Mouse (Mus musculus): ENCODE measurements at regions not wholly inside any gene's neighbourhood (a gene's known extent, or its start where the extent isn't known, plus 50 kb on each side); places are given as distances from the start of the nearest gene placed in this dataset.
"Not testable (repeated sequence)": the region's sequence is repeated elsewhere in the genome, so short reads cannot be mapped to it uniquely, and the experiment has no call there.

DNA sequence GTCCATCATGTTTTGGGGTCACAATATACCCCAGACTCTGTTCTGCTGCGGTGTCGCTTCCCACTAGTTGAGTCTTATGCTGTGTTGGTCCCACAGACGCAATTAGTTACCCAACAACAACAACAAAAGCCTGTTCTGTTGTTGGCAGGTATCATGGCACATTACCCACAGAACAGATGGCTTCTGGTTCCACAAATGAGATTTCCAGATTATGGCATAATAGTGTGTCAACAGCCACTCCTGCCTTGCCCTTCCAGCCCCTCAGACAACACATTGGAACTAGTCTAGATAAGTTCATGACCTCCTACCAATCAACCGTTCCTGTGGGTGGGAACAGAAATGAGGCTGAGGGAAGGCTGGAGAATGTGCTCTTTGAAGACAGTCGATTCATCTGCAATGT, 351.5 kb downstream of the Fut8 start:
- DNase-seq (ENCODE audit: low spot score) = no peak

DNA sequence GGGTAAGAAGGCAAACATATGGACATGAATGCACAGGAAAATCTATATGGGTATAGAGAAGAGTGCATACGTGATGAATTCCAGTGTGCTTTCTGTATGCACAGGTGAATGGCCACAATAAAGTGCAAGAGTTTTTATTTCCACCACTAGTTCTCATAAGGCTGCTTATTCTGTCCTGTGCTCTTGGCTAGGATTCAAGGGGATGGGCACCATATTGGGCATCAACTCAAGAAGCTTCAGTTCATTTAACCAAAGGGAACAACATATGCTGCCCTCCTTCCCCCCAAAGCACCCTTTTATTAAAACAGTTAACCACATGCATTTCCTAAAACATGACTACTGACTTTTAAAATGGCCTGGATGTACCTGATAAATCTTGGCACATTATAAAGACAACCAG, 356.2 kb downstream of the Fut8 start:
- no peak for DNase-seq (ENCODE audit: low spot score)

DNA sequence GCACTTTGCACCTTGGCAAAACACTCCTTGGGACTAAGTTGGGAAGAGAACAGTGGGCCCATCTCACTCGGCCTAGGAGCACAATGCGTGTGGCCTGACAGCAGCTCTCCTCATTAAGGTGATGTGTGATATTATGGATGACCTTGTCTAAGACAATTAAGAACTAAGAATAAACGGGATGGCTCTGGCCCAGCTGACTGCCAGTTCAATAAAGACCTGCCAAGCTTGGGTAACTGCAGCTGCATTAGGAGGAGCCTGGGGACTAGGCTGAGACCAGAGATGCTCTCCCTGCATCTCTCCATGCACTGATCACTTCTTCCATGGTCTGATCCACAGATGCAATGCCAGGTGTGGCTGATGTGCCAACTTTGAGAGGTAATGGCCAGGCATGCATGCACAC, 356.7 kb downstream of the Fut8 start:
- no peak for DNase-seq (ENCODE audit: low spot score)

DNA sequence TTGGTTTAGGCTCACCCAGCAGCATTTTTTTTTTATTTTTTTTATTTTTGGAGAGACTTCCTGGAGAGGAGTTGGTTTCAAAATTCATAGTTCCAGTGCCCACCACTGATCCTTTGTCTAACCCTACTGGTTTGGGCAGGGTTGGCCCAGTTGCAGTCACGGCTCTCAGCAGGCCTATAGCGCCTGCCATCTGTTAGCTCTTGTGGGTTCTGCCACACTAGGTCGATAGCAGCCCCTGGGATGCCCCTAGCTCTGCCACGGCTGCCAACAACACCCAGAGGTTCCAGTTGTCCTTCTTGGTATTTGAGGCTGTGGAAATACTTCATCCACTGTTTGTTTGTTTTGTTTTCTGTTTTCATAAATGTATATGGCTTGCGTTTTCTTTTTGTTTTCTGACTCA, 357.9 kb downstream of the Fut8 start:
- DNase-seq (ENCODE audit: low spot score) = no peak

DNA sequence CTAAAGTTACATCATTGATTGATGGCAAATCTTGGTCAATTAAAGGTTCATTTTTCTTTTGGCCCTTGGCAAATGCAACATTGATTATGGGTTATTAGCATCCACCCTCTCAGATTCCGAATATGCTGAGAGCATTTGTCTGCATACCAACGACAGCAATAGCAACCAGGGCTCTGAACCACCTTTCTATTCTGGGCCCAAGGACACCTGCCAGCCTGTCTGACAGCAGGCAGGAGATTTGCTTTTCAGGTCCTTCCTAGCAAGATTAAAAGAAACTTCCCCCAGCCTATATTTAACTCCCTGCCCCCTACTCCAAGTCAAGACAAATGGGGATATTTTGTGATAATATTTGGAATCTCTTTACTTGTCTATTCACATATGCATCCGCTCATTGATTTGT, 358.8 kb downstream of the Fut8 start:
- no peak for DNase-seq (ENCODE audit: low spot score)

DNA sequence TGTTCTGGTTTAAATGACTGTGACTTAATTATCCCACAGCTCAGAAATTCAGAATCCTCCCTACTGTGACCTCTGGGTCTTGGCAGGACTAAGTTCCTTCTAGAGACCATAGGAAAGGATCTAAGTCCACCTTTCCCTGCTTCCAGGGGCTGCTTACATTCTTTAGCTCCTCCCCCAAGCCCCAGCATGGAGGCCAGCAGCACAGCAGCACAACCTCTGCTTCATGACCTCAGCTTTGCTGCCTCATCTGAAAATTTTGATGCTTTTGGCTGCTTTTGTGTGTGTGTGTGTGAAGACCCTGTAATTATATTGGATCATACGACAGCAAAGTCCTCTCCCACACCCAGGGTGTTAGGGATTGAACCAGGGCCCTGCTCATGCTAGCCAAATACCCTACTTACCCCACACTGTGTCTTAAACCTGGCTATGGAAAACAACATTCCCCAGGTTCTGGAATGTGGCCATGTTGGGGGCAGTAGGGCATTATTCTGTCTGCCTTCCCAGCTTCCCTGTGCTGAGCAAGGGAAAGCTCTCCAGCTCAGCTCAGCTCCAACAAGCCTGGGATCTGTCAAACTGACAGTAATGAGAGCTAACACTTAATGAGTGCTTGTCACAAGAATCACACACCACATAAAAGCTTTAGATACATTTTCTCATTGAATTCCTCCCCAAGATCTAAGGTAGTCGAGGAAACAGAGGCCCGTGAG, 359.9 kb downstream of the Fut8 start:
- no peak for DNase-seq (ENCODE audit: low spot score)

DNA sequence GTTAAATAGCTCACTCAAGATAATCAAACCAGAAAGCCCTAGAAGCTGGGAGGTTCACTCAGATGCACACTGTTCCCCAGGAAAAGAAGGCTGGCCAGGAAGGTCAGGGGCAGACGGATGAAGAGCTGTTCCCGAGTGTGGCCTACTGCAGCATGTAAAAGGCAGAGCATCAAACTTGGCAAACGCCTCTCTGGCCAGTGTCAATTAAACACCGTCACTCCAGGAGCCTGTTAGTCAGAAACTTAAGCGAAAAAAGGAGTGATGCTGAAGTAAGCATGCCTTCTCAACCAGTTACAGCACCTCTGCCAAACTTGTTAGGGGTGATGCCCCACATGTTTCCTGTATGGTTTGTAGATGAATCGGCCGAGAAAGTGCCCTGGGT, 360.4 kb downstream of the Fut8 start:
- no peak for DNase-seq (ENCODE audit: low spot score)

DNA sequence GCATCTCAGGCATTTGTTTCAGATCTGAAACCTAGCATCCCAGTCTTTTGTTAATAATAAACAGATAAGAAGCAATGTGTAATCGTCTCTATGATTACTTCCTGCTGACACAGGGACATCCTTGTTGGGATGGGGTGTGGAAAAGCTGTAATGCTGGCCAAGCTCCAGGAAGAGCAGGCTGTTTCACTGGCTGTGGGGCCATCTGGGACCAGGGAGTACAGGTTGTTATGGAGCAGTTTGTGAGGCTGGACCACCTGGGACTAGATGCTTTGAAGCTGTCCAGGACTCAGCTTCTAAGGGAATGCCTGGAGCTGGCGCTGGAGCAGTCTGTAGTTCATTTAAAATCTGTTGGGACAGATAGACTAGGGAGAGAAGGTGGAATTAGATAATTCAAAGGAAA, 361.5 kb downstream of the Fut8 start:
- DNase-seq (ENCODE audit: low spot score) = no peak

DNA sequence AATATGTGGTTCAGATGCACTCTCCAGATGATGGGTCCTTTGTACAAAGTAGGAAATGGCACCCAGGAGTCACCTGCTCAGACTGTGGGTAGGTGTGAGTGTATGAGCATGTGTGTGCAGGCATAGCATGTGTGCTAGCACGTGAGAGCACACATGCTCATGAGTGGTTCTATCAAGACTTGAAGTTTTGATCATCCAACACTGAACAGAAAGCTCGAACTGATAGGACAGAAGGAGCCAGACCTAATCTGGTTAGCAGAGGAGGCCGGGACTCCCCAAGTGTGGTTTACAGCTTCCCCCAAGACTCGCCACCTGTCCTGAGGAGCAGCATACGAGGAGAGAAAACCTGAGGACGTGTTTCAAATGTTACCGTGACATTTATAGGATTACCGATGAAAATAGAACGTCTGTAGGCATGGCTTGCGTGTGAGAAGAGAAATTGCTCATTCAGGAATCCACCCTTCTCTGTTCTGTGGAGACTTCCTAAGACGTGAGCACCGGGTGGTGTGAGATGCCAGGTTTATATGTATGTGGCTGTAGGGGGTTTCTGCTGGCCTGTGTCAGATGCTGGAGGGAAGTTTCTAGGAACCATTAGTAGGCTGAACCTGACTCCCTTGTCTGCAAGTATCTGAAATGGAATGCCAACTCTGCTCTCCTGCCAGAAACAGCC, 366.0 kb downstream of the Fut8 start:
- DNase-seq (ENCODE audit: low spot score) = no peak

DNA sequence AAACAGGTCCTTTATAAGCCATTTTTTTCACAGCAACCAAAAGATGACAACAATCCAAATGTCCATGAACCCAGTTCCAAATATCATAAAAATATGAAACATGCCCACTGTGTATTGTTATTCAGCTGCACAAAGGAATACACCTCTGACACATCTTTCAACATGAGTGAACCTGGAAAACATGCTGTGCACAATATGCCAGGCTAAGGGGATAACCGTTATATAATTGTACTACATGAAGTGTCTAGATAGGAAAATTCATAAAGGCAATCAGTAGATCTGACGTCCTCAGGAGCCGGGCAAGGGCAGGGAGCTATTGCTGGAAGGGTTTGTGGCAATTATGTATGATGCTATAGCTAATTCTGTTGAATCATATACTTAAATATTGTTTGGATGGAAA, 379.6 kb downstream of the Fut8 start:
- no peak for DNase-seq (ENCODE audit: low spot score)

DNA sequence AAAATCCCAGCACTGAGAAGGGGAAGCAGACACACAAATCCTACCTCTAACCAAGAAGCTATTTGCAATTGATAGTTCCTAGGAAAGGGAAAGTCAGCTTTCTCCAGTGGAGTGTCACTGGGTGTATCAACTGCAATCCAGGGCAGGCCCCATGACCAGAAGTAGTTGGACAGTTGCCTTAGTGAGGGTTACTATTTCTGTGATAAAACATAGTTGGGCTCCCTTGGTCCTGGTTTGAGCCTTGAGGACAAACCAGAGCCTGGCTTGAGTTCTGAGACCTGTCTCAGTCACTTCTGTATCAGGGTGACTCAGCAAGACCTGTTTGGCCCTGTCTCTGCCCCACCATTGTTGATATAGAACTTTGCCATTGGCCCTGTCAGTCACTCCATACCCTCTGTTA, 384.3 kb downstream of the Fut8 start:
- no peak for DNase-seq (ENCODE audit: low spot score)

DNA sequence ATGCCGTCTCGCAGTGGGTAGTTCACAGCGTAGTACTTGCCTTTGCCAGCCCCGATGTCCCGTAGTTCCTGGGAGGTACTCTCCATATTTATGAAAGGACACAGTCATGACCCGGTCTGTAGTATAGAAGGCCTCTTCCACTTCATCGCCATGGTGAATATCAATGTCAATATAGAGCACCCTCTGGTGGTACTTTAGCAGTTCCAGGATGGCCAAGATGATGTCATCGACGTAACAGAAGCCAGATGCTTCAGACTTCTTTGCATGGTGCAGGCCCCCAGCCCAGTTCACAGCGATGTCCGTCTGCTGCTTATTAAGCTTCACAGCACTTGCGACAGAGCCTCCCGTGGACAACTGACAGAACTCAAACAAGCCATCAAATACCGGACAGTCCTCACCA, 386.4 kb downstream of the Fut8 start:
- not testable (repeated sequence) for DNase-seq (ENCODE audit: low spot score)

DNA sequence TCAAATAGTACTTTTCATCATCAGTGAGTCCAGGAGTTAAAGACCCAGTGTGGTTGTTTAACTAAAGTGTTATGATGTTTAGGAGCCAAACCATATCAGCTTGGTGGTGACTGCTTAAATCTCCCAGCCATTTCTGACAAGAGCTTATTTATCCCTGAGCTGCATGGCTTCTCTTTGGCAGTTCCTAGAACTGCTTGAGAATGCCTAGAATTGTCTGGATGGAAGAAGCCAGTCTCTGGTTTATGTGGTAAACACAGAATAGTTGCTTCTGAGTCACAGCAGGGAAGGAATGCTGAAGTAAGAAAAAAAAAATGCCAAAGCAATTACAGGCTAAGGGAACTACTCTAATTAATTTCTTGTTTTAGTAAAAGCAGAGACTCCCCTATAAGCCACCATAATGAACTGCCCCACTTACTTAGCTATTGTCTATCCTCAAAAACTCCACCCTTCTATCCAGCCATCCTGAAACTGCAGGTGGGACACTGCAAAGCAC, 390.5 kb downstream of the Fut8 start:
- no peak for DNase-seq (ENCODE audit: low spot score)

DNA sequence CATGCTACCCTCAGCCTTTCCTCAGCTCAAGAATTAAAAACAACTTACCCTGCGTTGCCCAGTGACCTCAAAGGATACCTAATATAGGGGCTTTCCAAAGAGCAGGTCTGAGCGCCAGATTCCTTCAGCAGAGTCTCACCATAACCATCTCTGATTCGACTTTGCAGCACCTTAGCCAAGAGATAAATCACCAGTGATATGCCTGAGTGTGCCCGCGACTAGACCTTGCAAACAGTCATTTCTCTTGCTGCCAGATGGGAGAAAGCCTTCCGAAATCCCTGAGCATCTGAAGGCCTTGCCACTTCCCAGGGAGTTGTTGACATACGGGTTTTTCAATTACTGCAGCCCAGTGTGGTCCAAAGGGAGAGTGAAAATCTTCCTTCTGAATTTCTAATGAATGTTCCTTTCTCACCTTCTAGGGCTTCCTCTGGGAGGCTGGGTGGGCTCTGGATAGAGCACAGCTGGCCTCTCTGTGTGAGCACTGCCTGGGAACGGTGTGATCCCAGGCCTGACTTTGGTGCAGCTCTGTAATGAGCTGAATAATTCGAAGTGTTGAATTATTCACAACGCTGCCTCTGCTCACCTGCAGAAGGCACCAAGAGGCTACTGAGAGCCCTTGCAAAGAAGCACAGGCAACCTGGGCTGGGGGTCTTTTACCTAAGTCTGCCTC, 396.2 kb downstream of the Fut8 start:
- DNase-seq (ENCODE audit: low spot score) = no peak

DNA sequence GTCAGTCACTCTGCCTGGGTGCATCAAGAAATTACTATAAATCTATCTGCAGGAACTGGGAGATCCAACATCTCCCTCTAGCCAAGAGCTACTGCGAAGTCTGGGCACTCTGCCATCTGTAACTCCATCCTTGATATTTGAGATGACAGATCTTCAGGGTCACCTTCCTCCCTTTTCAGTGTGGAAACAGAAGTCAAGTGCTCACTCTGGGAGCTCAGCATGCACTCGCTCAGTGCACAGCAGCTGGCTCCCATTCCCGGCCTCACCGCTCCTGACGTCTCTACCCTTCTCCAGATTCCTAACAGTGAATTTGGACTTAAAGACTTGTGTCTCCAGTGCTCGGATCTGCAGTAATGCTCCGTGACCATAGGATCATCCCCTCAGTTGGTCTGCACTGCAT, 400.3 kb downstream of the Fut8 start:
- DNase-seq (ENCODE audit: low spot score) = no peak

DNA sequence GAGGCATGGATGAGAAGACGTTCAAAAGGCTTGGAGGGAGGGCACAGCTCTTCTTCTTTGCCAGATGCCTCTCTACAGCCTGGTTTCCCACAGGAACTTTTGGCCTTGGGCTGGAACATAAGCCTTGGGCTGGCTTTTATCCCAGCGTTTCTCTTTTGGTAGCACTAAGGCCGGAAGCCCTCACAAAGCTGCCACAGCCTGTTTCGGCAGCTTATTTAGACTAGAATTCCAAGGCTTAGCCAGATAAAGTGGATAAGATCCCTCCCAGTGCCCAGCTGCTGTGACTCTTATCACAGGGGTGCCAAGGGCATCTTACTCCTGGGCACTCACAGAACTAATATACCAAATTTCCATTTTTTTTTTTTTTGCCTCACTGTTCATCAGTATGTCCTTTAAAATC, 404.4 kb downstream of the Fut8 start:
- no peak for DNase-seq (ENCODE audit: low spot score)

DNA sequence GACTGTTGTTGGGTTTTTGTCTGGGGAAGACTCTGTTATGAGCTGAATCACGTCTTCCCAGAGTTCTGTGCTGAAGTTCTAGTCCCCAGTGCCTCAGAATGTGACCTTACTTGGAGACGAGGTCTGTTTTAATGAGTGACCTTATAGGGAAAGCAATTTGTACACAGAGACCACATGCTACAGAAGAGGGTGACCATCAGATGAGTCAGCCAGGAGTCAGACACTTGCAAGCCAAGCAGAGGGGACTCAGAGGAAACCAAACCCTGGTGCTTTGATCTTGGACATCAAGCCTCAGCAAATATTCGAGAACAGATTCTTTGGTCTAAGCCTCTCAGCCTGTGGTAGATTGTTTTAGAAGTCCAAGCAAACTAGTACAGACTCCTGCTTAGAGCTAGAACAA, 409.9 kb downstream of the Fut8 start:
- no peak for DNase-seq (ENCODE audit: low spot score)

DNA sequence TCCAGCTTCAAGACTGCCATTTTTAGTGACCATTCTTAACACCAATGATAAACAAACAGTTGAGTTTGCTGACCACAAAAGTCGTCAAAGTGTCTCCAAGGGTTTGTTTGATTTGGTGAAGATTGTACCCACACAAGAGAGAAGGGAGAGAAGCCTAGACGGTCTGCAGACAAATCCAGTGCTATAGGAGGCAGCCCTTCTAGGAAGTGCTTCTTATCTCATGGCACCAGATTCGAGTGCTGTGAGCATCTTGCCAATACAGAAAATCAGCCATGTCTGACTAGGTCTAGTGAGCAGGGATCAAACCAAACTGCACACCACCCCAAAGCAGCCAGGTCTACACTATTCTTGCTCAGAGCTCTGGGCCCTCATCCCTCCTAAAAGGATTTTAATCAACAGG, 416.4 kb downstream of the Fut8 start:
- DNase-seq (ENCODE audit: low spot score) = no peak

DNA sequence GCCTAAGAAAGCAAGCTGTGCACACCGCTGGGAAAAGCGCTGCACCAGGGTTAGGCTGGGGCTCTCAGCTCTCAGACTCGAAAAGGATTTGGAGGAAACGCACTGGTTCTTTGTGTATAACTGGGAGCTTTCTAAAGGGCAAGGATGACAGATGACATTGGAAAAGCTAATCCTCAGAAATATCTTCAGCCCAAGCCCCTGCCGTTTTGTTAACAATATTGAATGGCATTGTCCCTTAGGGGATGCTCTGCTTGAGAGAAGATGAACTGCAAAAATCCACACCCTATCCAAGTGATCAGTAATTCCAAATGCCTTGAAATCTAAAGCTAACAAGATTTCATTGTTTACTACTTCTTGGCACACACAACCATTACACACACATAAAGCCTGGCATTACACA, 419.1 kb downstream of the Fut8 start:
- DNase-seq (ENCODE audit: low spot score) = no peak

DNA sequence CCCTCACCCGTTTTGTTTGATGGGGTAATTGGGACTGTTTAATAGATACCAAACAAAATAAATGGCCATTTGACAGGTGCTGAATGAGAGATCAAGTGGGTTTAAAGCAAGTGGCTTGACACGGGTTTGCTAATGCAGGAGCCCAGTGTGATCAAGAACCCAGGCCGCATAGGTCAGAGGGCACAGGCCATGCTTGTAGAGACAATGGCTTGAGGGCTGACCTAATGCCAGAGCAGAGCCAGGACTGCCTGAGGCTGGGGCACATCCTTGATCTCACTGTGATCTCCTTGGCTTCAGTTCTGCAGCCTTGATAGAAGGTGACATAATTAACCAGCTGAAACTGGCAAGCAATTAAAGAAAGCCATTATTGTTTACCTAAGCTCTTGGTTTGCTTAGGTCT, 420.0 kb downstream of the Fut8 start:
- DNase-seq (ENCODE audit: low spot score) = no peak

DNA sequence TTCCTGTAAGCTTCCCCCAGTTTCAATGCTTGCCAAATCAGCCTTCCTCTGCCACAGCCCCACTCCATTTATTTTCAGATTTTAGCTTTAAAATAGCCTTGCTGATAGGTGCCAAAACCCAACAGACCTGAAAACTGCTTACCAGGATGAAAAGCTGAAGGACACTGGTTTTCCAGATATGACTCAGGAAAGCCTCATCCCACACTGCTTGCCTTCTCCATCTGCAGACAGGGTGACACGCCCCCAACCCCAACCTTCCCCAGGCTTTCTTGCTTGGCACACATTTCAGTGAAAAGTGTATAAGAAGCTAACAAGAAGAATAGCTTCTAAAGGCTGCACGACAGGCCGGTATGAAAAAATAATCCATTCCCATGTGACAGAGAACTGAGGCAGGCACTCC, 425.3 kb downstream of the Fut8 start:
- DNase-seq (ENCODE audit: low spot score) = no peak

DNA sequence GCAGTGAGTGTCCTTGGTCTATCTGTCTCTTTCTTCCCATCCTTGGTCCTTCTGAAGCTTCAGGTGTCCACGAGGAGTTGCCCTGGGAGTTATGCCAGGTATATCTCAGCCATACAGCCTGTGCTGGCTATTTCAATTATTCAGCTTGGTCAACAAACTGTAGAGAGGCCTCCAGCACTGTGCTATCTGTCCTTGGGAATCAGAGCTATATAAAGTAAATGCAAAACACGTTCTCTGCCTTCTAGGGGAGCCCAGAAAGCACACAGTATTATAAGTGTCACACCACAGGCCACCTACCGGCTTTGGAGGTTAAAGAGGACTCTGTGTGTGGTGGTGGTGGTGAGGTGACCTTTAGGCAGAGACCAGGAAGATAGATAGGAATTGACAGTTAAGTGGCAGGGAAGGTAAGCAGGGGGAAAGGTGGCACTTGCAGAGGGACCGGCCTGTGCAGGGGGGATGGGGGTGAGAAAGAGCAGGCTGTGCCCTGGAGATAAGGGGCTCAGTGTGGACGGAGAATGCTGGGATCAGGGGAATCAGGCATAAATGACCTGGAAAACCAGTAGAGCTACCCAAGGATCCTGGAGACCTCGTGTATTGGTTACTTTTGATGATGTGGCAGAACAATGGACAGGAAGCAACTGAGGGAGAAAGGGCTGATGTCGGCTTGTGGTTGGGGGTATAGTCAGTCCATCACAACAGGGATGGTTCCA, 425.9 kb downstream of the Fut8 start:
- no peak for DNase-seq (ENCODE audit: low spot score)

DNA sequence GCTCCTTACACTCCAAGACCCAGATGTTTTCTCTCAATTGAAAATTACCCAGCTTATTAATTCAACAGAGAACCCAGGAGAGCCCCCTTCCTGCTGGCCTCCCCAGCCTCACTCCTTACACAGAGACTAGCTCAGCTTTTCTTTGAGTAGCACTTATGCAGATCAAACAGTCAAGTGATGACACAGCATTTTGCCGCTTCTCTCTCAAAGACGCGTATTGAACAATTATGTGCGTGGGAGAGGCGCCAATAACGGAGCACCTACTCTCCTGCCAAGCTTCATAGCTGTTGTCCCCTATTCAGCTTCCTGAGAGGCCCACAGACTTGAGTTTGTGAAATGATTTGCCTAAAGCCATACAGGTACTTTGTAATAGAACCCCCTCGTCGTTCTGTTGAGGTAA, 428.5 kb downstream of the Fut8 start:
- DNase-seq (ENCODE audit: low spot score) = no peak
